In genomic region chr16:90704161-90704825, GRCm38 (mm10) we compare ENCODE assay signal across 16 mouse cellular contexts. TPM values are rescaled to one million over a fixed set of nuclear protein-coding genes. Genes with fewer than 3 reads are reported as not detected.
DNase-seq lines count a peak whose midpoint lies in the region; ATAC-seq and TF ChIP-seq lines count a peak whose summit lies in the region.
"Had no signal": no experiment of that assay in that cellular context is flagged by ENCODE, and none has a peak within 500 bp of the region (broad histone marks: within the 10 kb centered on the region; RNA-seq: fewer than 3 reads in every experiment).

No protein-coding gene starts in this region.

- H3K27me3 ChIP-seq in midbrain, embryonic 10.5 days (ENCODE audit: low read depth, poor library complexity, severe bottlenecking) = no peaks in the 10 kb centered on the region
- H3K27me3 ChIP-seq in midbrain, postnatal 0 days (ENCODE audit: insufficient read depth, low read length) = no peaks in the 10 kb centered on the region
- H3K27me3 ChIP-seq in lung, embryonic 15.5 days = no peaks in the 10 kb centered on the region
- no peaks in the 10 kb centered on the region for H3K27me3 ChIP-seq in stomach, embryonic 14.5 days (ENCODE audit: control insufficient read depth, insufficient read depth, low read length)
- H3K27me3 ChIP-seq in liver, embryonic 11.5 days (replicated peaks; ENCODE audit: control insufficient read depth, insufficient read depth, low read length) = no peaks in the 10 kb centered on the region
- H3K27me3 ChIP-seq: forebrain, embryonic 12.5 days; limb, embryonic 15.5 days; midbrain, embryonic 12.5 days had no signal

- peak overlapping the region; percentile 67; the same call in 1 of the 2 replicates for H3K27ac ChIP-seq in midbrain, embryonic 10.5 days (replicated peaks)
- H3K27ac ChIP-seq in midbrain, postnatal 0 days (ENCODE audit: low read depth, low read length) = no peak overlapping the region
- H3K27ac ChIP-seq in lung, embryonic 15.5 days = peak overlapping the region; percentile 74
- H3K27ac ChIP-seq in stomach, embryonic 14.5 days (ENCODE audit: low read length) = no peak overlapping the region
- H3K27ac ChIP-seq in liver, embryonic 11.5 days (ENCODE audit: low read depth, low read length) = no peak overlapping the region
- H3K27ac ChIP-seq: forebrain, embryonic 12.5 days; kidney, postnatal 0 days; limb, embryonic 15.5 days; midbrain, embryonic 12.5 days had no signal

- peaks cover 18% of the 10 kb centered on the region for H3K4me1 ChIP-seq in midbrain, embryonic 10.5 days
- peaks cover 7% of the 10 kb centered on the region; the same call in 1 of the 2 replicates for H3K4me1 ChIP-seq in midbrain, postnatal 0 days (ENCODE audit: insufficient read depth, low read length)
- H3K4me1 ChIP-seq in lung, embryonic 15.5 days = peaks cover 49% of the 10 kb centered on the region
- H3K4me1 ChIP-seq in stomach, embryonic 14.5 days (ENCODE audit: control insufficient read depth, insufficient read depth, low read length) = no peaks in the 10 kb centered on the region
- H3K4me1 ChIP-seq in liver, embryonic 11.5 days (replicated peaks; ENCODE audit: control insufficient read depth, insufficient read depth, low read length) = peaks cover 2% of the 10 kb centered on the region; the same call in 1 of the 2 replicates
- H3K4me1 ChIP-seq: limb, embryonic 15.5 days had no signal

- no peak for ATAC-seq in midbrain, postnatal 0 days (ENCODE audit: low FRiP score)
- peak; percentile 16; the same call in 1 of the 2 replicates for ATAC-seq in lung, embryonic 15.5 days (ENCODE audit: borderline replicate concordance, extremely low read depth, low FRiP score, low TSS enrichment)
- ATAC-seq in stomach, embryonic 14.5 days (ENCODE audit: insufficient number of reproducible peaks, insufficient read depth, low FRiP score, low read depth) = 0 out of 2 replicates have a peak, but pooled peaks have one; percentile 34
- ATAC-seq in liver, embryonic 11.5 days (replicated peaks; ENCODE audit: low FRiP score) = no peak

- intact Hi-C loops in gastrocnemius, postnatal 14 days (cut with DNase I; ENCODE audit: low total_unique reads) = no loop called here

- 81% methylated on average over 13 of the region's 13 CpGs for WGBS in midbrain, embryonic 10.5 days
- WGBS in midbrain, postnatal 0 days = 87% methylated on average over 13 of the region's 13 CpGs
- WGBS in lung, embryonic 15.5 days = 40% methylated on average over 13 of the region's 13 CpGs
- 43% methylated on average over 13 of the region's 13 CpGs for WGBS in stomach, embryonic 14.5 days
- WGBS in liver, embryonic 11.5 days = 58% methylated on average over 13 of the region's 13 CpGs

- TF ChIP-seq CTCF in midbrain, postnatal 0 days (IDR thresholded peaks at IDR 0.05) = no peak

- DNase-seq in gastrocnemius, postnatal 14 days = peak; percentile 49
- DNase-seq in gastrocnemius, postnatal 10 days = no peak
- no peak for DNase-seq in midbrain, embryonic 10.5 days (ENCODE audit: low spot score)
- DNase-seq in midbrain, postnatal 0 days (ENCODE audit: low spot score) = no peak
- DNase-seq in liver, embryonic 11.5 days (ENCODE audit: low spot score) = no peak
- no peak for DNase-seq in right cerebral cortex, adult 18-20 months
- DNase-seq: cerebellum, postnatal 25 days; heart, postnatal 4 days had no signal

- H3K9ac ChIP-seq in midbrain, postnatal 0 days (replicated peaks; ENCODE audit: low read length, poor library complexity, severe bottlenecking) = no peak overlapping the region
- no peak overlapping the region for H3K9ac ChIP-seq in lung, embryonic 15.5 days
- H3K9ac ChIP-seq in stomach, embryonic 14.5 days (replicated peaks; ENCODE audit: low read depth, low read length) = no peak overlapping the region
- H3K9ac ChIP-seq in liver, embryonic 11.5 days (ENCODE audit: low read depth, low read length) = no peak overlapping the region
- H3K9ac ChIP-seq: forebrain, embryonic 12.5 days; limb, embryonic 15.5 days; midbrain, embryonic 12.5 days had no signal

- H3K4me2 ChIP-seq in midbrain, postnatal 0 days (ENCODE audit: low read depth, low read length, poor library complexity, severe bottlenecking) = no peak overlapping the region
- no peak overlapping the region; the same call in 1 of the 2 replicates for H3K4me2 ChIP-seq in lung, embryonic 15.5 days
- H3K4me2 ChIP-seq in stomach, embryonic 14.5 days (replicated peaks; ENCODE audit: low read depth, low read length) = no peak overlapping the region
- H3K4me2 ChIP-seq in liver, embryonic 11.5 days = no peak overlapping the region
- H3K4me2 ChIP-seq: forebrain, embryonic 12.5 days; limb, embryonic 15.5 days; midbrain, embryonic 12.5 days had no signal

- H3K4me3 ChIP-seq in midbrain, embryonic 10.5 days = no peak overlapping the region
- H3K4me3 ChIP-seq in midbrain, postnatal 0 days (ENCODE audit: low read depth, low read length) = no peak overlapping the region
- no peak overlapping the region for H3K4me3 ChIP-seq in lung, embryonic 15.5 days
- no peak overlapping the region for H3K4me3 ChIP-seq in stomach, embryonic 14.5 days (ENCODE audit: low read depth, low read length)
- no peak overlapping the region for H3K4me3 ChIP-seq in liver, embryonic 11.5 days (ENCODE audit: low read depth, low read length)
- H3K4me3 ChIP-seq: forebrain, embryonic 12.5 days; limb, embryonic 15.5 days; midbrain, embryonic 12.5 days had no signal

- no peaks in the 10 kb centered on the region for H3K9me3 ChIP-seq in midbrain, embryonic 10.5 days (replicated peaks)
- H3K9me3 ChIP-seq in midbrain, postnatal 0 days (ENCODE audit: low read length) = no peaks in the 10 kb centered on the region
- no peaks in the 10 kb centered on the region for H3K9me3 ChIP-seq in lung, embryonic 15.5 days
- no peaks in the 10 kb centered on the region for H3K9me3 ChIP-seq in stomach, embryonic 14.5 days (ENCODE audit: control insufficient read depth, low read depth, low read length)
- peaks cover 2% of the 10 kb centered on the region; the same call in 1 of the 2 replicates for H3K9me3 ChIP-seq in liver, embryonic 11.5 days (ENCODE audit: control insufficient read depth, low read length)
- H3K9me3 ChIP-seq: forebrain, embryonic 12.5 days; limb, embryonic 15.5 days; midbrain, embryonic 12.5 days had no signal

- H3K36me3 ChIP-seq in midbrain, embryonic 10.5 days = no peaks in the 10 kb centered on the region
- no peaks in the 10 kb centered on the region for H3K36me3 ChIP-seq in midbrain, postnatal 0 days (ENCODE audit: insufficient read depth, low read length)
- H3K36me3 ChIP-seq in lung, embryonic 15.5 days = no peaks in the 10 kb centered on the region
- no peaks in the 10 kb centered on the region for H3K36me3 ChIP-seq in stomach, embryonic 14.5 days (ENCODE audit: control insufficient read depth, insufficient read depth, low read length)
- H3K36me3 ChIP-seq in liver, embryonic 11.5 days (ENCODE audit: control insufficient read depth, insufficient read depth, low read length) = no peaks in the 10 kb centered on the region
- H3K36me3 ChIP-seq: forebrain, embryonic 12.5 days; limb, embryonic 15.5 days; midbrain, embryonic 12.5 days had no signal

RNA-seq across cellular contexts. Expression of gene Mis18a, which starts 22.9 kb away (rescaled TPM):
- 1 to 10 TPM; 1.9 to 2.7 TPM for total RNA-seq in gastrocnemius, postnatal 14 days (2021)
- total RNA-seq in gastrocnemius, postnatal 10 days (2021) = 1 to 10 TPM; 3.4 to 4.8 TPM
- 87.7 and 106 TPM in 2 replicates for polyA plus RNA-seq in midbrain, embryonic 10.5 days (2016; fragmentation: Nextera tagmentation; extraction: Ambion mirVana)
- 13.8 and 19.6 TPM in 2 replicates for total RNA-seq in midbrain, postnatal 0 days (2014; rRNA removed)
- polyA plus RNA-seq in midbrain, postnatal 0 days (2015; fragmentation: Nextera tagmentation; extraction: Ambion mirVana) = 23.6 and 24.9 TPM in 2 replicates
- 86.4 and 87.3 TPM in 2 replicates for polyA plus RNA-seq in lung, embryonic 15.5 days (2015; fragmentation: Nextera tagmentation; extraction: Ambion mirVana)
- polyA plus RNA-seq in stomach, embryonic 14.5 days (2014; fragmentation: Nextera tagmentation; extraction: Ambion mirVana) = 61.8 and 62.3 TPM in 2 replicates
- polyA plus RNA-seq in liver, embryonic 11.5 days (2014; fragmentation: Nextera tagmentation; extraction: Ambion mirVana) = 78.1 and 81.0 TPM in 2 replicates

RNA-seq across cellular contexts. Expression of gene Mrap, which starts 33.7 kb away (rescaled TPM):
- under 1 TPM; 0.22 to 0.64 TPM for total RNA-seq in gastrocnemius, postnatal 14 days (2021)
- 1 to 10 TPM in 1 of 2 experiments, under 1 TPM in 1; 0.97 to 2.8 TPM for total RNA-seq in gastrocnemius, postnatal 10 days (2021)
- 0.98 and 2.3 TPM in 2 replicates for polyA plus RNA-seq in midbrain, embryonic 10.5 days (2016; fragmentation: Nextera tagmentation; extraction: Ambion mirVana)
- total RNA-seq in midbrain, postnatal 0 days (2014; rRNA removed) = 0.77 TPM in 1 of 2 replicates, not detected in the other
- 0.41 and 0.74 TPM in 2 replicates for polyA plus RNA-seq in midbrain, postnatal 0 days (2015; fragmentation: Nextera tagmentation; extraction: Ambion mirVana)
- 2.1 and 2.2 TPM in 2 replicates for polyA plus RNA-seq in lung, embryonic 15.5 days (2015; fragmentation: Nextera tagmentation; extraction: Ambion mirVana)
- polyA plus RNA-seq in stomach, embryonic 14.5 days (2014; fragmentation: Nextera tagmentation; extraction: Ambion mirVana) = not detected in 2 replicates
- 77.5 and 79.0 TPM in 2 replicates for polyA plus RNA-seq in liver, embryonic 11.5 days (2014; fragmentation: Nextera tagmentation; extraction: Ambion mirVana)
- total RNA-seq: ES-E14; layer of hippocampus, postnatal 10 days had no signal
- polyA plus RNA-seq: forebrain, embryonic 12.5 days; kidney, postnatal 0 days; midbrain, embryonic 12.5 days had no signal

Comparison
In these comparisons a context has a peak if more than half of its experiments do, and no peak if none do; other contexts are left out.
1. H3K27ac ChIP-seq: peak in midbrain, embryonic 10.5 days (single experiment) and lung, embryonic 15.5 days (single experiment); none in midbrain, postnatal 0 days (single experiment), stomach, embryonic 14.5 days (single experiment) and liver, embryonic 11.5 days (single experiment).
2. ATAC-seq: peak in lung, embryonic 15.5 days (single experiment) and stomach, embryonic 14.5 days (single experiment); none in midbrain, postnatal 0 days (single experiment) and liver, embryonic 11.5 days (single experiment).
3. RNA of gene Mrap, which starts 33.7 kb away (polyA plus RNA-seq): 77.5 to 79.0 TPM in liver, embryonic 11.5 days; 0.98 to 2.3 TPM in midbrain, embryonic 10.5 days, 2.1 to 2.2 TPM in lung, embryonic 15.5 days, 0.41 to 0.74 TPM in midbrain, postnatal 0 days and not detected in stomach, embryonic 14.5 days; every median in the first group is over 10 times any median in the second.